Mouse (Mus musculus): Measurements from ENCODE around the gene Ier5l.

The Ier5l gene

DNA sequence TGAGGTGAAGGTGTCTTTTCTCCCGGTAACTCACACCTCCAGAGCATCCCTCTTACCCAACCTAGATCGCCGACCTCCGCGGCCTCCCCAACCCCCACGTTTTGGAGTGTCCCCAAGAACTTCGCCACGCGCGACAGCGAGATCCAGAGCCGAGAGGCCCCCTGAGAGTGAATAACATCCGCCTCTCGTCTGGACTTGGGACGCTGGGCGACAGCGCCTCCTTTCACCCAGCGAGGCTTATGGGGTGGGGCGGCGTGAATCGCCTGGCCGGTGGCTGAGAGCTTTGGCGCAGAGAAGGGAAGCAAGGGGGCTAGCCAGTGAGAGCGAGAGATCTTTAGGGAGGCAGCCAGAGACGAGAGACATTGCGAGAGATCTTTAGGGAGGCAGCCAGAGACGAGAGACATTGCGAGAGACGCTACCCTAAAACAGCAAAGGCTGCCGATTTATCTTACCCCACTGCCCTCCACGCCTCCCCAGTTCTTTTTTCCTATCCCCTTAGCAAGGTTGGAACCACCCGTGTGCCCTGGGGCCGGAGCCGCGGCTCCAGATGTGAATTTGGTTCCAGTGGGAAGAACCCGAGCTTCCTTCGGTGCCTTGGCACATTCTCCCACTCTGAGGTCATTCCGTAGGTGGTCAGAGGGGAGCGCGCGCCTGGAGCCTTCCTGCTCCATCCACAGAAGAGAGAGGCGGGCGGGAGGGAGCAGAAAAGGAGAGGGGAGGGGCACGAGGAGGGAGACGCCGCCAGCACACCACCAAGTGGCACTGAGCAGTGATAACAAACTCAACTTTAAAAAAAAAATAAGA lies 3.7 kb downstream of the Ier5l start:
- peak; percentile 70 to 76 for DNase-seq (ENCODE audit: low spot score in 2 of 2)

DNA sequence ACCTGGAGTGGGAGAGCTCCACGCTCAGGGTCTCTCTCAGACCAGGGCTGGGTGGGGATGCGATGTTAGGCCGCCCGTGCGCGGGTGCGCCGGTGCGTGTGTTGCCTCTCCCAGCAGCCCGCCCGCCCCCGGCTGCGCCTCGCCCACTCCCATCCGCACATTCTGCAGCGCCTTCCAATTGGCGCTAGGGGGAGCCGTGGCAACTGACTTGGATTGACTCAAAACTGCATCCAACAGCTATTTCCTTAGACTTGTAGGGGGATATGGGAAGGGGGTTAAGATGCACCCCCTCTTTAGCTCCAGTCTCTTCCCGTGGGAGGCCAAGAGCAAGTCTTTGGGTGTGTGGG lies 4.2 kb downstream of the Ier5l start:
- peak; percentile 67 to 72 for DNase-seq (ENCODE audit: low spot score in 2 of 2)

DNA sequence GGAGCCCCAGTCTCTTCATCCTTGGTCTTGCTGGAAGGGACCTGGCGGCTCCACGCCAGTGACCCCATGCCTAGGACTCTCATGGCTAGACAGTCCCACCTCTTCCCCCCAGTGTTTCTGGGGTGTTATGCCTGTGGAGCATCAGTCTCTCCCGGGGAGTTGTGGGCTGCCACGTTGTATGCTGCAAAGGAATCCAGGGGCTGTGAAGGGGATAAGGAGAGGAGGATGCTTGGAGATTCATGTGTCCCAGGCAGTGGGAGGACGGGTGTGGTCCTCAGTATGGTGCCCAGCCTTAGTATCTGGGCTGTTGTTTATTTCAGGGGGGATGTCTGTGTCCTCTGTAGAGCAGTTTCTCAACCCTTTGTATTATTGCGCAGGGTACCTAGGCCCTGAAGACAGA lies 5.0 kb downstream of the Ier5l start:
- DNase-seq (ENCODE audit: low spot score in 2 of 2), result no peak

DNA sequence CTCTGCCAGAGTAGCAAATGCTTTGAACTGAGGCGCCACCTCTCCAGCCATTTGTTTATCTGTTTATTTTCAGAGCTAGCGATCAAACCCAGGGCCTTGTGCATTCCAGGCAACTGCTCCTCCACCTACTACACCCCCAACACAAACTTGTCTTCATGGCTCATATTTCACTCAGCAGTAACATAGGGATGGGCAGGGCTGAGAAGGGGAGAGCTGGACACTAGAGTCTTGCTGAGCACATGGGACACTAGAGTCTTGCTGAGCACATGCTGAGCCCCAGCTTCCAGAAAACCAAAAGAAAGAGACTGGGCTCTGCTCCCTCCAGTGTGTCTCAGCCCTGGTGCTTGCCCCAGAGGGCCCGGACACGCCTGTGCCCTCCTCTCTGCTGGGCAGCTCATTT lies 7.2 kb downstream of the Ier5l start:
- DNase-seq (ENCODE audit: low spot score in 2 of 2), result no peak

DNA sequence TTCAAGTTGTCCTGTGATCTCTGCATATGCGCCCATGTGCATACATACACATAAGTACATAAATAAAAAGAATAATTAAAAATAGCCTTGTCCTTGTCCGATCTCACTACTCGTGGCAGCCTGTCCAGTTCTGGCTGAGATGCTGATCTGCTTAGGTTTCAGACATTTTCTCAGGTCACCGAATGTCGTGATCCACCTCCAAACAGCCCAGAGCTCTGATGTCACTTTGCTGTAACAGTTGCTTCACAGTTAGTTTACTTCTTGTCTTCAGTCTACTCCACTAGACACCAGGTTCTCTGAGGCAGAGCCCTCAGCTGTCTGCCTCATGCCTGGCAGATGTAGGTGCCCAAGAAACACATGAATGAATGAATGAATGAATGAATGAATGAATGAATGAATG lies 9.6 kb downstream of the Ier5l start:
- no peak for DNase-seq (ENCODE audit: low spot score in 2 of 2)

DNA sequence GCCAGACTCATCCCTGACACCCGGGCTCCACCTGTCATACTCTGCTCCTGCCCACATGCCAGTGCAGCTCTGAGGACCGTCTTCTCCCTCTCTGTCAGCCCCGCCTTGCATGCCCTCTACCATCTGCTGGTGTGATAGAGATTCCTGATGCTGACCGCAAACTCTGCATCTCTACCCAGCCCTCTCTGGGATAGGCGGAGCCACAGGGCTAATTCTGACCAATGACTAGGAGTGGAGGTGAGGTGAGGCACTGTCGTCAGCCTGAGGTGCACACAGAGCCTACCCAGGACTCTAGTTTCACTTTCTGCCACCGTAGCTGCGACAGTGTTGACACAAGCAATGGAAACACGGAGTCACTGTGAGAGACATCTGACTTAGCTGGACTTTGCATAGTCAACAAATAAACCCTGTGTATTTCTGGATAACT lies 10.1 kb downstream of the Ier5l start:
- peak; percentile 70 to 73 for DNase-seq (ENCODE audit: low spot score in 2 of 2)

DNA sequence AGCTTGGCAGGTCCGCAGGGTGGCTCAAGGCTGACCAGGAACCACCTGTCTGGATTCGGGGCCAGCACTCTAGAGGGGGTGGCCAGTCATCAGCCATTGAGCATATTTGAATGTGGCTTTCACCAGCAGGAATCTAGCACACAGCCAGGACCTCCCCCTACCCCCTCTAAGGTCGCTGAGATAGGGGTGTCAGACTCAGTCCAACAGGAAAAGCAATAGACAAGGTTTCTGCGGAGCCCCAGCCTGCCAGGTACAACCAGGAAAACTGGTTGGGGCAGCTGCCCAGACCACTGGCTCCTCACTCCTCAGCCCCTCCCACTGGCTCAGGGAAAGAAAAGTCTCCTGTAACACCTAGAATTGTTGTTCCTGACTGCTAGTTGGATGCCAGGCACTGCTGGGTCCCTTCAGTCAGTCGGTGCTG lies 10.7 kb downstream of the Ier5l start:
- peak; percentile 61 to 79 for DNase-seq (ENCODE audit: low spot score in 2 of 2)

DNA sequence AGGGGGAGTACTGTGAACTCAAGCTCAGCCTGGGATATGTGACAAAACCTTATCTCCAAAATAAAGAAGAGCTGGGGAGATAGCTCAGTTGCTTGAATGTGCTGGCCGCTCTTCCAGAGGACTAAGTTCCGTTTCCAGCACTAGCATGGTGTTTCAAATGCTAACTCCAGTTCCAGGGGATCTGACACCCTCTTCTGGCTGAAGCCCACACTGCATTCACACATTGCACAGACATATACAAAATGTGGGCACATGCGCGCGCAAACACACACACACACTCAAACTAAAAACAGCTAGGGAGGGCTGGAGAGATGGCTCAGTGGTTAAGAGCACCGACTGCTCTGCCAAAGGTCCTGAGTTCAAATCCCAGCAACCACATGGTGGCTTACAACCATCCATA lies 14.8 kb downstream of the Ier5l start:
- no peak for DNase-seq (ENCODE audit: low spot score in 2 of 2)

DNA sequence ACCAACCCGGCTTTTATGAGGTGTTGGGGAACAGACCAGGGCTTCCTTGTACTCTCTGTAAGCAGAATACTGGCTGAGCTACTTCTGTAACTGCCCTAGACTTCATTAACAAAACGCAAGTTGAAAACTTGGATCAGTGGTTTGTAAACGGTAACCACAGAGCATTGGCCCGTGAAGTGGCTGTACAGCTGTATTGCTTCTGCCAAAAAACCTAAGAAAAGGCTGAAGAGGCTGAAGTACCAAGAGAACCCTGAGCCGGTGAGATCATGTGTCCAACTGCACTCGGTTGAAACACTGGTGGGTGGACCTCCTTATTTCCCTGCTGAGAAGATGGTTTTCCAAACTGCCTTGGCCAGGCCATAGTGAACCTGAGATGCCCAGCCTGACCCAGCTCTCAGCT lies 15.7 kb downstream of the Ier5l start:
- no peak for DNase-seq (ENCODE audit: low spot score in 2 of 2)

DNA sequence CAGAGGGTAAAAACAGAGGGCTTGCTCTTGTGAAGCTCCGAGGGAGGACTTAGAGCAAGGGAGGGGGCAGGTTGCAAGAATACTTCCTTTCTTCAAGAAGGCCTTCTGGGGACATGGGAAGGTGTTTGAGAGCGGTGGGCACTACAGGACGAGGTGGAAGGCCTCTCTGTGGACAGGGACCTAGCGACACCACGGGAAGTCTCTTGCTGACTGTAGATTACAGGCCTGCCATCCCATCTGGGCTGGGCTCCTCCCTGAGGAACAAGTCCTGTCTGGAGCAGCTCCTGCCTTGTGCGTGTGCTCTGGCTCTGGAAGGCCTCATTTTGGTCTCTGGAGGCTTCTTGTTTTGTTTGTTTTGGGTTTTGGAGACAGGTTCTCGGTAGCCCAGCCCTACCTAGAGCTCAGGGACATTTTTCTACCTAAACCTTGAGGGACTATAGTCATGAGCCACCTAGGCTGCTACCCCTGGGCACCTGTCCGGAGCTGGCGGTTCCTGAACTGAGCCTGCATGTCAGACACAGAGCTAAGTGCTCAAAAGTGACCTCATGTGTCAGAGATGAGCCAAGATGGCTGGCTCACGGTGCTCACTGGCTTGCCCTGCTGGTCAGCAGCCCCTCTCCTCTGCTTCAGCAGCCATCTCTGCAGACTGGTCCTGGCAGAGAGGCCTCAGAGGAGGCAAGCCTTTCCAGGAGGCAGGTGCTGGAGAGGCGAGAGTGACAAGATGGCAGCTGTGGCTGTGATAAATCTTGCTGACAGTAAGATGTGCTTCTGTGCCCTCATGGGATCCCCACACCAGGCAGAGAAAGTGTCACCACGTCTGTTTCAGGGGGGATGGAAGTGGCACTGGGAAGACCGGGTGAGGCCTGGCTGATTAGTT lies 17.7 kb downstream of the Ier5l start:
- no peak for DNase-seq (ENCODE audit: low spot score in 2 of 2)

DNA sequence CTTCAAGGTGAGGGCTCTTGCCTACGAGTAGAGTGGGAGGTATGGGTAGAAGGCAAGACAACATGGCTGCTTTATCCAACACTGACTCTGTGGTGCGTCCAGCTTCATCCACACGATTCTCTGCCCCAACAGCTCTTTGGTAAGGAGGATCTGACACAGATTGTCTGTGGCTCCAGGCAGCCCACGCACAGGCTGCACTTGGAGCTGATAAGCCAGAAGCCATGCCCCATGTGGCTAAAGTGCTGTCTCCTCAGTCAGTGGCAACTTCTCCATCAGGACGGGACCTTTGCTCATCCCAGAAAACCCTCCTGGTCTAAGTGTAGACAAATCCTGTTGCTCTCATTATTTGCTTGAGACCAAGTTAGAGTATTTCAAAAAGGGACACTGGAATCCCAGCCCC lies 19.4 kb downstream of the Ier5l start:
- no peak for DNase-seq (ENCODE audit: low spot score in 2 of 2)

DNA sequence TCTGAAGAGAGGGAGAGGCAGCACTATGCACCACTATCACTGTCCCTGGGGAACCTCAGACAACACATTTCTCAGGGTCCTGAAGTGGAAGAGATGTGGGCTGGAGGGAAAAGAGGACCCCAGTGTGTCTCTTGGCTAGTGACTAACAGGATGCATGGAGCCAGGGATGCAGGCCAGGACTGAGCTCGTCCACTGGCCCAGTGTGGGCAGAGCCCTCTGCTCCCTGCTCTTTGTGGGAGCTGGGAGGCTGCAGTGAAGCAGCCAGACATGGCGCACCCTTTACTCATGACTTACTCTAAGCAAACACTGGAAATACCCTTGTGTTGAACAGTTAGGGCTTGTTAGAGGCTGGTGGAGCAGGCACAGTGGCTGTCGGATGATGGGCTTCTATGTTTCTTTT lies 20.4 kb downstream of the Ier5l start:
- no peak for DNase-seq (ENCODE audit: low spot score in 2 of 2)

DNA sequence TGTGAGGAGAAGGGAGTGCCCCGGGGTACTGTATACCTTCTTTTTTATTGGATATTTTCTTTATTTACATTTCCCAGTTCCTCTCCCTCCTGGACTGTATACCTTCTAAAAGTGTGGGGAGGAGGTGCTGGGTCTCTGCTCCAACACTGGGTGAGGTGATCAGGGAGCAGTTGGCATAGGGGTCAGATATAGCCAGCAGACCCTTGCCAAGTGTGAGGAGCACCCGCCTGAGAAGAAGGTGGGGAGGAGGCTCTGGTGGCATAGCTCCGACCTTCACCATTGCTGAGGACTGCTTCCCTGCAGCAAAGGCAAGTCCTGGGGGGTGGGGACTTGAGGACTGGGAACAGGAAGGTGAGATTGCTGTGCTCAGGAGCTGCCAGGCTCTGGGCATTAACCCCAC lies 22.5 kb downstream of the Ier5l start:
- DNase-seq (ENCODE audit: low spot score in 2 of 2), result no peak

DNA sequence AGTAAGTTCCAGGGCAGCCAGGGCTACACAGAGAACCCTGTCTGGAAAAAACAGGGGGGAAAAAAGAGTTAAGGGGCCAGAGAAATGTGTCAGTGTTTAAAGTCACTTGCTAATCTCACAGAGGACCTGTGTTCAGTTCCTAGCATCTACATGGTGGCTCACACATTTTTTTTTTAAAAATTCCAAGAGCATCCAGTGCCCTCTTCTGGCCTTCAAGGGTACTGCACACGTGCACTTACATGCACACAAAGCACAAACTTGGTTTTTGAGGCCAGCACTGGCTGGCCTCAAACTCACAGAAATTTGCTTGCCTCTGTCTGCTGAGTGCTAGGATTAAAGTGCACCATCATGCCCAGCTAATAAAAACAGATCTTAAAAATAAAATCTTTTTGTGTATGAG lies 23.5 kb downstream of the Ier5l start:
- DNase-seq (ENCODE audit: low spot score in 2 of 2), result no peak

DNA sequence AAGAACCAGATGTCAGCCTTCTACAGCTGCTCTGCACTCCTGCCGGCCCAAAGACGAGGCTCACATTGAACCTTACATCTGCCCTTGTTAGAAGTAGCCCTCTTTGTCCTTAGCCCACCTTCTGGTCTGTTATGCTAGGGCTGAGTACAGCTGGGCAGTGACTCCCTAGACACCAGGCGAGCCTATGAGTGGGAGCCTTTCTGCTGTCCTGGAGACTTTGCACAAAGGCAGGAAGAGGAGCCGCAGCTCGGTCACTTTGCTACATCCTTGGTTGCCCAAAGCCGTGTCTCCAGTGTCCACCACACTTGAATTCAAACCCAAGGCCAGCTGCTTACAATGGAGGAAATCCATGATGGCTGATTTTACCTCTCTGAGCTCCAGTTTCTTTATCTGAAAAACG lies 25.6 kb downstream of the Ier5l start:
- no peak for DNase-seq (ENCODE audit: low spot score in 2 of 2)

DNA sequence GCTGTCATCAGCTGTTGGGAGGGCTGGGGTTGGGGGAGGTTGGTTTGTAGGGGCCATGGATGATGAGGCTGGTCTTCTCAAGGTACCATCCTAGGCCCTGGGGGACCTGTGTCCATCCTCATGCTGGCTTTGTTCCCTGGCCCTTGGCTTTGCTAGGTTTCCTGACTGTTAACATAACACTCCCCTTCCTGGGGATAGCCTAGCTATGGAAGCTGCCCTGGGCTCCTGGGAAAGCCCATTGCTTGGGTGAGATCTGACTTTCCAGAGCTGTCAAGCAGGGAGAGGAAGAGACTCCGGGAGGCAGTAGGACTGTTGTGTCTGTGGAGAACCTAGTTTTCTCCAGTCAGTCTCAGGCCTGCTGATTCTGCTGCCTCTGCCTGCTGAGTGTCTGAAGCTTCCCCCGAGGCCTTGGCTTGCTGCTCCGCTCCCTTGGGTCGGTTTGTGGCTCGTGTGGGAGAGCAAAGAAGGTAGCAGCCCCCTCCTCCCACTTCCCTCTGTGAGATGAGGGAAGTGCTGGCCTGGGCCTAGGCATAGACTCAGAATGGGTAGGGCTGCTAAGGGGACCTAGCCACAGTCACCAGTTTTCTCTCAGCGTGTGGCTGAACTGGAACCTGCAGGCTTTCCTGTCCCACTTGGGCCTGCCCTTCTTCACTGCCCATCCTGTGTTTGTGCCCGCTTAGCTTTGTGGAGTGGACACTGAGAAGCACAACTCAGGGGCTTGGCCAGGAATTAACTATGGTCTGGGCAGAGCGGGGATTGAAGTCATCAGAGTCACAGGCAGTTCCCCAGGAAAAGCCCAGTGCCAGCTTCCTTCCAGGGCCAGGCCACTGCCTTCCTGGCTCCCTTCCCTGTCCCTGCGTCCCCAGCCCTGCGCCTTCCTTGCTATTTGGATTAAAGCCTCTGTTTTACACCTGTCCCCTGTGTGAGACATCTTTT lies 26.9 kb downstream of the Ier5l start:
- DNase-seq (ENCODE audit: low spot score in 2 of 2), result no peak

DNA sequence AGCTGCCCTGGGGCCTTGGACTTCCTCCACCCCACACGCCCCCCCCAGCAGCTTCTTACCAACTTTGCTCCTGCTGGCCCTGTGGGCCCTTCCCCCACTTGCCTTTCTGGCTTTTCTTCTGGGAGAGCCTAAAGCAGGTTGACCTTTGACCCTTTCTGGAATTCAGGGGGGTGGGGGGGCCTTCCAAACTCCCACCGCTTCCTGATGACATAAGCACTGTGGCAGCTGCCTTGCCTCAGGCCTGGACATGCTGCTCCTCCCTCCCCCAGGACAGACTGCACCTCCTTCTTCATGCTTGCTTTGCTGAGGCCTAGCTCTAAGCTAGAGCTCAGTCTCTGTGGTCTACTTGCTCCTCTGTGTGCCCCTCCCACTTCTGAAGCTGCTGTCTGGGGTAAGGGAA lies 28.7 kb downstream of the Ier5l start:
- peak; percentile 58 to 66 for DNase-seq (ENCODE audit: low spot score in 2 of 2)

DNA sequence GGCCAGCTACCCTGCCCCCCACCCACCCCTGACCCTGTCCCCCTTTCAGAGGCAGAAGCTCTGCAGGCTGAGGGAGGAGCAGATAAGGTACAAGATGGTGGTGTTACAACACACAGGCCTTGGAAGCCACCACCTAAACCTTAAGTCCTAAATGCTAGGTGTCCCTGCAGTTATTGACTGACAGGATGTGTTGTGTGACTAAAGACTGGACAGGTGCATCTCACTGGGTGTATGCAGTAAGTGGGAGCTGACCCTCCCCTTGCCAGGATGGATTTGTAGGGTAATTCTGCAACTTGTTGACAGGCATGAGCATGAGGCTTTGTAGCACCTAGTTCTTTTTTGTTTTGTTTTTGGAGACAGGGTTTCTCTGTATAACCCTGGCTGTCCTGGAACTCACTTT lies 29.6 kb downstream of the Ier5l start:
- DNase-seq (ENCODE audit: low spot score in 2 of 2), result no peak

DNA sequence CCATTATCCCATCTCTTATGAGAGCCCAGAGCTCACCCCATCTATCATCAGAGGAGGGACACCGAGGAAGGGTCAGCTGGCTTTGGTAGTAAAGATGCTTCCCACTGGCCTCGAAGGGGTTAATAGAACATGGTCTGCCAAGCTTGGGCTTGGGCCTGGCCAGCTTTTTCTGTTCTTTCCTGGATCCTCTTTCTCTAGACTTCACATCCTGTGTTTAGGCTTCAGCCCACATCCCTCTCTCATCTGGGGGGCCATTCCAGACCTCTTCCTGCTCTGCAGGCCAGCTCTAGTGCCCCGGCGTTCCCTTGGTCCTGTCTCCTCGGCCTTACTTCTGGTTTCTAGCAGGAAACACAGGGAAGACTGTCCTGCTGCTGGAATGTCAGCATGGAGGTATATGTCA lies 30.0 kb downstream of the Ier5l start:
- no peak for DNase-seq (ENCODE audit: low spot score in 2 of 2)

DNA sequence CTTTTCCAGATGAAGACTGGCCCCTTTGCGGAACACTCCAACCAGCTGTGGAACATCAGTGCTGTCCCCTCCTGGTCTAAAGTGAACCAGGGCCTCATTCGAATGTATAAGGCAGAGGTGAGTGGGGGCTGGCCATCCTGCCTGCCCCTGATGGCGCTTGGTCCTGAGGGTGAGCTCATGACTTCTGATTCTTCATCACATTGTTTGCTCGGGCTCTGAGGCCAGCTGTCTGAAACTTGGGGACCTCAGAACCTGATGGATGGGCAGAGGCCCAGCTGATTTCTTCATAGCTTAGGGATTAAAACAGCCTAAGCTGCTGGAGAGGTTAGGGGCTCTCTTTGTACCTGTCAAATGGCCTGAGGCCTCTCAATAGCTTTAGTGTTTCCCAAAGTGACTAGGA lies 30.7 kb downstream of the Ier5l start:
- DNase-seq (ENCODE audit: low spot score in 2 of 2), result no peak

DNA sequence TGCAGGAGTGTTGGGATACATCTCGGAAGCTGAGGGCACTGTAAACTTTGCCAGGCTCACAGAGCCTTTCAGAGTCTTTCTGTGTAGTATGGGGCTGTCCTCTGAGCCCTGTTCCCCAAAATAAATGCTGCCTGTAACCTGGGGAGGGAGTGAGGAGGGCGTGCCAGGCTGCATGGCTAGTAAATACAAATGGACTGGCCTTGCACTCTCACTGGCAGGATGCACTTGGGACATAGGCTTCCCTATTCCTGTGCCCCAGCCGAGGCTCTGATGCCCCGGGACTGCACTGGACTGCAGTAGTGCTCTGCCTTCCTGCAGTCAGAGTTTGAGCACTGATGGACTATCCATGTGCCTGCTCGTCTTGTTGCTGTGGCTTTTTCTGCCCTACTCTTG lies 31.5 kb downstream of the Ier5l start:
- DNase-seq (ENCODE audit: low spot score in 2 of 2), result no peak
